Mouse (Mus musculus) lung, postnatal 0 days (tissue): ENCODE measurements around the gene Pak1. TPM values are rescaled to one million over a fixed set of nuclear protein-coding genes. Genes with fewer than 3 reads are reported as not detected.
"Not testable (repeated sequence)": the region's sequence is repeated elsewhere in the genome, so short reads cannot be mapped to it uniquely, and the experiment has no call there.

Source experiments
- ATAC-seq: fragments of 200-750 bp; cut with Nextera tagmentation; 2 replicates; pipeline ENCODE4 v1.8.0; 2017; ENCODE audit warnings: moderate library complexity
- DNase-seq: peaks from one replicate; pipeline ENCODE4 v3.0.0-alpha.2; 2016; ENCODE audit warnings: low spot score
- H3K27ac ChIP-seq: fragments of 300-500 bp; sonication (generic); 2 replicates; pipeline ENCODE4 v1.5.1; 2014; ENCODE audit warnings: antibody characterized with exemption, mild to moderate bottlenecking, low read length, mixed read lengths
- H3K27me3 ChIP-seq: fragments of 300-500 bp; sonication (generic); replicated peaks from 2 replicates; pipeline ENCODE4 v1.6.1; 2014; ENCODE audit warnings: low read length, mixed read lengths; ENCODE audit not compliant: insufficient read depth
- H3K36me3 ChIP-seq: fragments of 300-500 bp; sonication (generic); 2 replicates; pipeline ENCODE4 v1.6.1; 2014; ENCODE audit warnings: low read length, mixed read lengths; ENCODE audit not compliant: insufficient read depth
- H3K4me1 ChIP-seq: fragments of 300-500 bp; sonication (generic); 2 replicates; pipeline ENCODE4 v1.6.1; 2014; ENCODE audit warnings: antibody characterized with exemption, low read depth, low read length, mixed read lengths; ENCODE audit not compliant: insufficient read depth
- H3K4me2 ChIP-seq: fragments of 300-500 bp; sonication (generic); replicated peaks from 2 replicates; pipeline ENCODE4 v1.6.1; 2014; ENCODE audit warnings: low read depth, mild to moderate bottlenecking, low read length, moderate library complexity, mixed read lengths
- H3K4me3 ChIP-seq: fragments of 300-500 bp; sonication (generic); 2 replicates; pipeline ENCODE4 v1.5.1; 2014; ENCODE audit warnings: low read depth, low read length
- H3K9ac ChIP-seq: fragments of 300-500 bp; sonication (generic); replicated peaks from 2 replicates; pipeline ENCODE4 v1.6.1; 2014; ENCODE audit warnings: low read depth, mild to moderate bottlenecking
- H3K9me3 ChIP-seq: fragments of 300-500 bp; sonication (generic); 2 replicates; pipeline ENCODE4 v1.6.1; 2016; ENCODE audit warnings: low read length, mixed read lengths
- CTCF ChIP-seq: IDR thresholded peaks from 2 replicates; pipeline ENCODE4 v1.5.1; 2016; ENCODE audit warnings: antibody characterized with exemption, mild to moderate bottlenecking
- EP300 ChIP-seq: IDR thresholded peaks from 2 replicates; pipeline ENCODE4 v1.6.1; 2016; ENCODE audit warnings: antibody characterized with exemption, mild to moderate bottlenecking, control low read depth
- WGBS: fragments of 180-500 bp; shearing (Covaris S2); extraction: QIAGEN DNeasy Blood & Tissue Kit; methylation state at CpG from one replicate; pipeline ENCODE4 v1.1.7; 2014; 5-methylcytosine and 5-hydroxymethylcytosine counted together
- polyA plus RNA-seq: library from polyadenylated mRNA; unstranded; fragments of >200 nt; fragmentation: Nextera tagmentation; extraction: Ambion mirVana; gene quantifications from 2 replicates; pipeline ENCODE4 v1.2.1, GENCODE M21; 2015

Pak1 gene
- polyA plus RNA-seq, 1 experiment from 2014 or later, result 6.9 TPM

DNA sequence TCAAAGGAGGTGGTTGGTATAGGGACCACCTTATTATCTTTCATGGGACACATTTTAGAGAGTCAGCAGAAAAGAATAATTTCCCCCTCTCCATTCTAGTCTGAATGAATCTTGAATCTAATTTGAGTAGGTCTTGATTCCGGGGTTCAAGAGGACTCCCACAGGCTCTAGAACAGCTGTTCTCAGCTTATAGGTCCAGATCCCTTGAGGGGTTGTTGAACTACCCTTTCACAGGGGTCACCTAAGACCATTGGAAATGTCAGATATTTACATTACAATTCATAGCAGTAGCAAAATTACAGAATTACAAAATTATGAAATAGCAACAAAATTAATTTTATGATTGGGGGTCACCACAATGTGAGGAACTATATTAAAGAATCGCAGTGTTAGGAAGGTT, 54.0 kb downstream of the Pak1 start:
- no peaks in the 10 kb centered on the region for H3K27me3 ChIP-seq
- 0 out of 2 replicates have a peak overlapping the region, but pooled peaks have one; percentile 14 for H3K4me3 ChIP-seq
- no peak overlapping the region for H3K27ac ChIP-seq
- H3K4me2 ChIP-seq, result peak overlapping the region; percentile 48
- no peaks in the 10 kb centered on the region for H3K4me1 ChIP-seq
- H3K36me3 ChIP-seq, result no peaks in the 10 kb centered on the region
- H3K9me3 ChIP-seq, result no peaks in the 10 kb centered on the region
- H3K9ac ChIP-seq, result no peak overlapping the region
- ATAC-seq, result no peak
- no peak for TF ChIP-seq CTCF
- no peak for TF ChIP-seq EP300
- no peak for DNase-seq
- 60% methylated on average over 2 of the region's 2 CpGs for WGBS

DNA sequence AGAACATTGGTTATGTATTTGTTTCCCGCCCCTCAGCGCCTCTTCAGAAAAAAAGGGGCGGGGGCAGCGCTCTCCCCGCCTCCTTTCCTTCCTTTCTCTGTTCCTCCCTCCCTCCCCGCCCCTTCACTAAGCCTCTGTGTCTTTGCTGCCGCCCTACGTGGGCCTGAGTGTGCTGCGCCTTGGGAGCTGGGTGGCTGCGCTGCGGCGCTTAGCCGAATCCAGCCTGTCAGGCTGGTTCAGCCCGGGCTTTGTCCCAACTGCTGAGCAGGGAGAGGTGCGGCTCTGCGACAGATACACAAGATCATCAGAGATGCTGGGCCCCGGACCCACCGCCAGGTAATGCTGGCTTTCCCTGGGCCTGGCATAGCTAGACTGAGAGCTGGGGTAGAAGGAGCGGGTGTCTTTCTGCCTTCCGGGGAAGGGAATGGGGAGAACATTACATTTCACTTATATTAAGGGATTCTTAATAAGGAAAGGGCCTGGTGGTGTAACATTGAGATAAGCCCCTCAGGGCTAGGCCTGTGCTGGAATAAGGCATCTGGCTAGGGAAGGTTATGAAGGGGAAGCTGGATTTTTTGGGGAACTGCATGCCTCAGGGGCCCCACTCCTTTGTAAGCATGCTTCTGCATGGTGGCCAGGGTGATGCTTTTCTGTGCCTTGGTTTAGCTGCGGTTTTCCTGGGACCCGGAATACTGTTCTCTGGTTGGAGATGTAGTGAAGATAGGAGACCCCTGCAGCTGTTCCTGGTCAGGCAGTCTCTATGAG, 54.6 kb downstream of the Pak1 start:
- Histone ChIP-seq H3K4me1 (no peaks in the 10 kb centered on the region), H3K9me3 (no peaks in the 10 kb centered on the region), H3K27me3 (no peaks in the 10 kb centered on the region), H3K4me3 (peak overlapping the region; percentile 14), H3K9ac (no peak overlapping the region), H3K36me3 (no peaks in the 10 kb centered on the region), H3K27ac (0 out of 2 replicates have a peak overlapping the region, but pooled peaks have one; percentile 10), H3K4me2 (peak overlapping the region; percentile 48)
- 7% methylated on average over 20 of the region's 22 CpGs for WGBS
- DNase-seq (peak; percentile 90), ATAC-seq (peak; percentile 96)
- no peak for TF ChIP-seq EP300
- TF ChIP-seq CTCF, result peak; percentile 60

GRCm38 (mm10) chr7:97844419-97844818, 56.1 kb downstream of the Pak1 start:
- H3K9me3 ChIP-seq, result no peaks in the 10 kb centered on the region
- no peaks in the 10 kb centered on the region for H3K36me3 ChIP-seq
- DNase-seq (no peak), ATAC-seq (no peak)
- no peak overlapping the region for H3K4me2 ChIP-seq
- H3K27ac ChIP-seq, result no peak overlapping the region
- no peaks in the 10 kb centered on the region for H3K27me3 ChIP-seq
- H3K4me3 ChIP-seq, result no peak overlapping the region
- no peaks in the 10 kb centered on the region for H3K4me1 ChIP-seq
- no peak overlapping the region for H3K9ac ChIP-seq
- TF ChIP-seq CTCF (no peak), EP300 (no peak)
- WGBS, result 64% methylated on average over 3 of the region's 3 CpGs

DNA sequence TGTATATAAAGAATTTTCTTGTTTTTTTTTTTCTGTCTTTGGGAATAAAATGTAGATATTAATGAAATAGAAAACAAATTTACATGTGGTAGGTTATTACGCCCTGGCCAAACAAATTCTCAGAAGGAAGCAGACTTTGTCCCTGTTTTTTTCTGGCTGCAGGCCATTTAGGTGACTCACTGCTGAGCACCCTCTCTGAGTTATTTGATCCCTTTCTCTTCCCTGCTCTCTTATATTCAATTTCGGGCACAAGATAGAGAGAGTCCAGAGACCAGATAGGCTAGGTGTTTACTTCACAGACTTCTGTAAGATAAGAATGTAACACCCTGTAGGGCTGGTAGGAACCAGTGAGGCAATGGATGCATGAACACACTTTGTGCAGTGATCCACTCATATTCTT, 57.2 kb downstream of the Pak1 start:
- Histone ChIP-seq H3K4me1 (no peaks in the 10 kb centered on the region), H3K4me2 (no peak overlapping the region), H3K36me3 (no peaks in the 10 kb centered on the region), H3K27me3 (no peaks in the 10 kb centered on the region), H3K27ac (no peak overlapping the region), H3K9me3 (no peaks in the 10 kb centered on the region), H3K4me3 (no peak overlapping the region), H3K9ac (no peak overlapping the region)
- 57% methylated on average over 2 of the region's 2 CpGs for WGBS
- no peak for TF ChIP-seq EP300
- DNase-seq, result no peak
- ATAC-seq, result no peak

- no peak for ATAC-seq
- TF ChIP-seq CTCF (no peak), EP300 (no peak)
- no peaks in the 10 kb centered on the region for H3K9me3 ChIP-seq
- H3K36me3 ChIP-seq, result no peaks in the 10 kb centered on the region
- H3K4me3 ChIP-seq, result no peak overlapping the region
- H3K27me3 ChIP-seq, result no peaks in the 10 kb centered on the region
- H3K4me2 ChIP-seq, result no peak overlapping the region
- no peak for DNase-seq
- H3K9ac ChIP-seq, result no peak overlapping the region
- H3K4me1 ChIP-seq, result no peaks in the 10 kb centered on the region
- no peak overlapping the region for H3K27ac ChIP-seq
Observed at GRCm38 (mm10) chr7:97846539-97846938, 58.2 kb downstream of the Pak1 start.

- H3K27me3 ChIP-seq, H3K36me3 ChIP-seq, H3K4me3 ChIP-seq, H3K27ac ChIP-seq, DNase-seq, H3K4me1 ChIP-seq, H3K9ac ChIP-seq, ATAC-seq, H3K4me2 ChIP-seq, H3K9me3 ChIP-seq: not testable (repeated sequence)
- WGBS, result 60% methylated on average over 3 of the region's 3 CpGs
Observed at GRCm38 (mm10) chr7:97849557-97849956, 61.2 kb downstream of the Pak1 start.
